Mouse (Mus musculus): ENCODE results near the gene Gosr2. TPM values are rescaled to one million over a fixed set of nuclear protein-coding genes. Genes with fewer than 3 reads are reported as not detected.

Gosr2 gene
- total RNA-seq, 4 experiments from 2014 or later: 29.3 to 37.1 (median 34.4) TPM

DNA sequence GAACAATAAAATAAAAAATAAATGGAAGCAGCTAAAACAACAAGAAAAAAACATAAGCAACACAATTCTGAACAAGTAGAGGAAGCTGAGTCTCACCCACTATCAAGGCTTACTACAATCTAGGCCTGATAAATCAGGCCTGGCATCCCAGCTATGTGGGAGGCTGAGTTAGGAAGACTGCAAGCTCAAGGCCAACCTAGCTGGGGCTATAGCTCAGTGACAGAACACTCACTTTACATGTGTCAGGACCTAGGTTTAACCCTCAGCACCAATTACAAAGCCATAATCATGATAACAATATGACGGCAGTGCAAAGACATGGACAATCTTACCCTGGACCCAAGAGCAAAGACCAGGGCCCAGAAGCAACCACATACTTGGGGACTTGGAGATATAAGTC lies 6.7 kb downstream of the Gosr2 start:
- DNase-seq (ENCODE audit: low spot score): no peak

DNA sequence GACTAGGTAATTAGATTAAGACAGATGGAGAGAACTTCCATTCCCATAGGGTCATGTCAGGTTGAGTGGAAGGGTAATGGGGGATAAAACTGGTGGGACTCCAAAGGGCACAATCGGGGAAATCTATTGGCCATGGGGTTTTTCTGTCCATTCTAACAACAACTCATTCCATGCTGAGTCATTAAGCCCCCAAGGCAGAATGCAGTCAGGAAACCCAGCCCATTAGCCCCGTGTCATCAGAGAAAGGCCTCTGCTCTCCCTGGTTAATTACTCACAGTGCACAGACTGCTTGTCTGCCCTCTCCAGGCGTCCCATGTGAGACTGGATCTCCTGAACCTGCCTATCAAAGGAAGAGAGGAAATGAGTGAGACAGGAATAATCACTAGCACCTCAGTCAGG lies 8.7 kb downstream of the Gosr2 start:
- DNase-seq (ENCODE audit: low spot score): no peak

DNA sequence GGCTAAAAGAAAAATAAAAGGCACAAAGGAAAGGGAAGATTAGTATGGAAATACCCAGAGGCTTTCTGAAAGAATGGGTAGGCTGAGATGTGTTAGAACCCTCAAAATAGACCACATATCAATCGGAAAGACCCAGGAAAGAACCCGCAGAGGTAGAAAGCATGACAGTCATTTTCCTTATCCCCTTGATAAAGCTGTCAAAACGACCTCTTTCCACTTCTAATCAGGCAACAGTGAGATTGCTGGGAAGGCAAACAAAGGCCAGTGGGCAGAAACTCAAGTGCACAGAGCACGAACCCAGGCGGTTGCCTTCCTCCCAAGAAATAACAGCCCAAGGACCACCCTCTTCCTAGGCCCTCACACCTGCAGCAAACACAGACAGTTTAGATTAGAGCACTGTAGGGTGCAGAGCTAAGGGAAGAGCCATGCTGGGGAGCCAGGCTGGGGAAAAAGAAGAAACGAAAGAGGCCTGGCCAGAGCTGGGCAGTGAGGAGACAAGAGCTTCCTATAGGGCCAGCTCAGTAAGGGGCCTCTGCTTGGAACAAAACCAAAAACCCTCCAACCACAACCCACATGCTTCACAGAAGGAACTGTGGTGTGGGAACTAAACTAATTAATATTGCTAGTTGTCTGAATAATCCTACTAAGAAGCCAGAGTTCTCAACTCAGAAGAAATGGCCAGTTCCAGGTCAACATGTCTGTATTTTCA lies 9.3 kb downstream of the Gosr2 start:
- DNase-seq (ENCODE audit: low spot score): no peak

DNA sequence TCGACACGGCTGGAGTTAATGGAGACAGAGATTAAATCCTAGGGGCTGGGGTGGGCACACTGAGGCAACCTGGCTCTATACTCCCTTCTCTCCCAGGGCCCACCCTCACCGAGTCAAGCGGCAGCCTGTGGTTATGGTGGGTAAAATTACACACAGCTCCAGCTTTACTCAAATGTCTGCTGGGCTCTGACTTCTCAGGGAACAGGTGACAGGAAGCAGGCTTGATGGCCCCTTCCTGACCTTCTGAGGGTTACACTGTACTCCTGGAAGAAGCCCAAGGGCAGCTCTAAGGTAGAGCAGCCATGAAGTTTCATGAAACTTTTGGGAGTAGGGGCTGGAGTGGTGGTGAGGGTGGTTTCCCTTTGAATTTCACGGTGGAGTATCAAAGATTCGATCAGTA lies 11.0 kb downstream of the Gosr2 start:
- no peak for DNase-seq (ENCODE audit: low spot score)

DNA sequence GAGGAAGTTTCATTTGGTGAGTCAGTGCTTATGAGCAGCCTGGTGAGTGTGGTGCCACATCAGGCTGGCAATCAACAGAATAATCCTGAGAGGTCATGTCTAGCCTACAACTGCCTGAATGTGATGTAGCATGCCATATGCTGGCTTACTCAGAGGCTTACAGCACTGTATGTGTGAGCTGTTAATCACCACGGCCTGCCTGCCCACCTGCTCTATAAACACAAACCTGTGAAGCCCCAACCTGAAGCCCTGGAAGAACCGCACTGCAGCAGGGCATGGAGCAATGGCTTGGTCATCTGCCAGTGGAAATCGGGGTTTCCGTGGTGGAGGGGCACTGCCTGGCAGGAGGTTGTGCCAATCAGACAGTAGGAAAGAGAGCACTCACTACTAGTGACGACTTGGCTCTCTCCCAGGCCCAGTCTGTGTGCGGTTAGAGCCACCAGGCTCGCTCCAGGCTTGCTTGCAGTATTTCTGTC lies 12.4 kb downstream of the Gosr2 start:
- no peak for DNase-seq (ENCODE audit: low spot score)

DNA sequence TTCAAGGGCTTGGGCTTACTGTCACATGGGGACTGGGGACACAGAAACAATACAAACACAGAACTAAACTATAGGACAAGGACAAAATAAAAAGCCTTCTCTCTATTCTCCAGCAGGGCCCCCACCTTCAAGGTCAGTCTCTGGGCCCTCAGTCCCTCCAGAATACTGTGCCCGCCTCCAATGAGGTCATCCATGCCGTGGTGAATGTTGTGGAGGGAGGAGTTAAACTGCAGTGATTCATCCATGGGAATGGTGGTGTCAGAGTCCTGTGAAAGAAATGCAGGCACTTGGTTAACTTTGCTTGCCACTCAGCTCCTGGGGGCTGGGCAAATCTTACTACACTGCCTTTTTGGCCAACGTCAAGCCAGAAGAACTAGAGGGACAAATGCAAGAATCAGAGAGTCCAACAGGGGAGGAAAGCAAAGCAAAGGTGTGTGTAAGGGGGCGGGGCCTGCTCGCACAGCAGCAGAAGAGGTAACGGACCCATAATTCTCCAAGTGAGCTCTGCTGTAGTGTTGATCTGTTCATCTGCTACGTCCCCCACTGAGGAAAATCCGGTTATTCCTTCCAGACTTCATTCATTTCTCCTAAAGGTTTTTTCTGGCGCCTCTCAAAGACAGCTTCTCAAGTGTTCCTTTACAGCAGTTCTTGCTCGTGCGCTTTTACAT lies 13.9 kb downstream of the Gosr2 start:
- no peak for DNase-seq (ENCODE audit: low spot score)

DNA sequence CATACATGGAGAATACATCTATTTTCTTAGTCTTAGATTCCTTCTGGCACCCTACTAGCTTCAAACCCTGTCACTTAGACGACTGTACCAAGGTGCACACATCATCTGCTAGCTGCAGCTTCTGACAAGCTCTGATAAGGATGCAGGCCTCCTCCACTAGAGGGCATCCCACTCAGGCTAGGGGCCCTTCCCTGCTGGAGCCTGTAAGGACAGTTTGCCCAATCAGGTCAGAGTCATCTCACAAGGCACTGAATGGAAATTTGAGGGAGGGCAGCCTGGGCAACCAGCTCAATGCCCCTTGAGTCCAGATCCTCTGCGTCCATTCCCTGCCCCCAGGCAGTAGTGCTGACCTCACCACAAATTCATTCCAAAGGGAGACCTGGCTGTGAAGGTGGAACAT lies 20.7 kb downstream of the Gosr2 start:
- DNase-seq (ENCODE audit: low spot score): peak; percentile 31

DNA sequence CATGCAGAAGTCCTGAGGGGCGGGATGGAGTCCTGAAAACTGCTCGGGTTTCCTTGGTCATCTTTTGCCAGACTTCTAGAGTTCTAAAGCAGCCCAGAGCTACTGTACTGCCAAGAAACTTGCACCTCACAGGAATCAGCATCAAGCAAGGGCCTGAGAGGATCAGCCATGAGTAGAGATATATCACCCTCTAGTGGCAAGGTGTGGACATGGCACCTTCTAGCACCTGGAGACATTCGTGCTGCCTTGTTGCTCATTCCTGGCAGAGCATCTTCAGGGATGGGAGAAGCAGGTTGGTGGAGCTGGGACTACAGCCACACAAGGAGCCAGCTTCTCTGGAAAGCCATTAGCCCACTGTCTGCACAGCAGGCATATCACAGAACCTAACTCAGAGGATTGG lies 22.1 kb downstream of the Gosr2 start:
- peak; percentile 47 for DNase-seq (ENCODE audit: low spot score)

DNA sequence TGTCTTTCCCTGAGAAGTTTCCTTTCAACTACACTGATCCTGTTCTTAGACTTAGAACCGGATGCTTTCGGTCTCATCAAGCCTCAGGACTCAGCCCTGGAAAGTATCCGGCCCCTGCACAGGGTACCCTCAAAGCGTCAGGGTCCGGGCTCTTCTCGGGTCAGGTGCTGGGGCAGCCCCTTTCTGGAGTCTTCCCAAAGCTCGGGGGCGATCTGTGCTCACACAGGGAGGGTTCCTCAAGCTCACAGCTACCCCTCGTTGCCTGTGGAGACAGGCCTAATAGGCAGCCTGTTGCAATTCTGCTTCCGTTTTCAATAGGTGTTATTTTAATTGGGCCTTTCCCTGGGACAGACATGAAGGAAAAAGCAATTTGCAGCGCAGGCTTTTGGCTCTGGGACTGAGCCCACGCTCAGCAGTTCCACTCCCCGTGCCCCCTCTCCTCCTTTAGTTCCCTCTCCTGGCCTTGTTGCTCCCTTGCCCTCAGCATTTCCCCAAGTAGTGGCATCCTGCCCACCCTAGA lies 30.7 kb downstream of the Gosr2 start:
- no peak for DNase-seq (ENCODE audit: low spot score)

DNA sequence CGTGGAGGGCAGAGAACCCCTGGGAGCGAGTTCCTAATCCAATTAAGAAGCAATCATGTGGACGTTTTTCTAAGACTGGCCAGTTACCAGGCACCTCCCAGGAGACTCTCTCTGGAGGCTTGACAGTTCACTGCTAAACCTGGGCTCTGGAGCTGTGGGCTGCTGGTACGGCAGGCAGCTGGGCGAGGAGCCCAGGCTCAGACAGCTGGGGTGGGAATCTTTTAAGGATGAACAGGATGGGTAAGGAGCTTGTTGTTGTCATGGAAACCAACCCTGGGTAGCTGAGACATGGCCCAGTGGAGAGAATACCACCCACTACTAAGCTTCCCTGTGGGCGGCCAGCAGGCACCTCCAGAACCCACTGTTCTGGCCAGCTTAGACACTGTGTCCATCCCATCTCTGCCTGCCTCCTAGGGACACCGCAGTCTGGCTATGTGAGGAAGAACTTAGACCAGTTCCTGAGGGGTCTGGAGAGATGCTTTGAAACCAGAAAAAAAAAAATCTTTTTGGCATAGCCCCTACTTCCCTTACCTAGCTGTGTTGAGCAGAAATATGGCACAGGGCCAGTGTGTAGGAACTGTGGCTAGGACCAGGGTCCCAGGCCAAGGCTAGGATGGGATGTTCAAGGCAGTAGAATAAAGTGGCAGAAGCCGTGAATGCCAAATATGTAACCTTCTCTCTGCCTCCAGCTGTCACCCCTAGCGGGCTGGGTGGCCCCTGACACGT lies 31.4 kb downstream of the Gosr2 start:
- no peak for DNase-seq (ENCODE audit: low spot score)

DNA sequence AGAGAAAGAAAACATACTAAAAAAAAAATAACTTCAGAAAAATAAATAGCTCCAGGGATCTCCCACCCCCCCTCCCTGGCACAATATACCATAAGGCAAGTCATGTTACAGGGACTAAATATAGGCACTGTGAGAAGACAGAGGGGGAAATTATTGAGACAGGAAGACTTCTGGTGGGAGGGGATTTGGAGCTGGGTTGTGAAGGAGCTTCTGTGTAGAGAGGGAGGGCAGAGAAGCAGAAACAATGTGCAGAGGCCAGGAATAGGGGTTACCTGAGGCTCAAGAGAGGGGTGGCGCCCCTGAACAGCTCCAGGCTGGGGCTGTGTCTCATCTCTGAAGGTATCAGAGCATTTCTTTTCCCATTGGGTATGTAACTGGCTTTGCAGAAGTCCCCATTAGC lies 32.0 kb downstream of the Gosr2 start:
- DNase-seq (ENCODE audit: low spot score): no peak

DNA sequence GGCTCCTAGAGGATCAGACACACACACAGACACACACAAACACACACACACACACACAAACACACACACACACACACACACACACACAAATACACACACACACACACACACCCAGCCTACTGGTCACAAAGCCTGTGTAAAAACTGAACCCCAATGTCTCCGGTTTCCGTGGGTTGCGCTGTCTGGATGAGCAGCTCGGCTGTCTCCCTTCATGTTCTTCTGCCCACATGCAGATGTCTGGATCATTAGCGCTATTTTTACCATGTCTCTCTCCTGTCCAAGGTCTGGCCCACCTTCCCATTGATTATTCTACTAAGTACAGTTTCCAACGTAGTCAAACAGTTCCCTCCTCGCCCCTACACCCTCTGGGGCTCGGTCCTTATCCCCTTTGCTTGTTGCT lies 34.6 kb downstream of the Gosr2 start:
- no peak for DNase-seq (ENCODE audit: low spot score)

DNA sequence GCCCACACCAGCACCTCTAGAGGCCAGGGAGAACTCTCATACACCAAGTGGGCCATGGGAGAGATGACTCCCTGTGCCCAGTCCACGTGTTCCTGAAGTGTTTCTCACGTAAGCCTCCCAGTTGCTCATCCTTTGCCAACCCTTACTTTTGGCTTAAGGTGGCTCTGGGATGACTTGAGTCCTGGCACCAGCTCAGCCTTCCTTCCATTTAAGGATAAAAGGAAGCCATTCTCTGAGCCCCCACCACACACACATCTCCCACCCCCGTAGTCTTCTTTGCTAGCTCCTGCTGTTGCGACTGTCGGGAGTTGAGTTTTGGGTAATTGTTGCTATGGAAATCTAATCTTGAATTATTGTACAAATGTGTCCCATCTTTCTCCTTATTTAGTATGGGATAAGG lies 35.2 kb downstream of the Gosr2 start:
- no peak for DNase-seq (ENCODE audit: low spot score)

DNA sequence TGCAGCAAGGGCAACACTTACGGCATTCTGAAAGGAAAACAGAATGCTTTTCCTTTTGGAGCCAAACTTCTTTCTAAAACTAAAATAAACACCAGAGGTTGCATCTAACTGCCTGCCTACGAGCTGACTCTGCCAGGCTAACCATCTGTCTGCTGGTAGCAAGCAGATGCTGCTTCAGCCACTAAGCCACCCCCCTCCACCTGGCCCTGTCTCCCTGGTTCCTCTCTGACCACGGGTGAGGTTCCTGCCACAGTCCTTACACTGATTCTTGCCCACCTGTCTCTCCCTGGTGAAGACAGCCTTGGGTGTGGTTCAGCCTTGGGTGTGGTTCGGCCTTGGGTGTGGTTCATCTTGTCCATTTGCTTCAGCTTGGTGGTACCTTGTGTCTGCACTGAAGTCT lies 35.8 kb downstream of the Gosr2 start:
- no peak for DNase-seq (ENCODE audit: low spot score)

DNA sequence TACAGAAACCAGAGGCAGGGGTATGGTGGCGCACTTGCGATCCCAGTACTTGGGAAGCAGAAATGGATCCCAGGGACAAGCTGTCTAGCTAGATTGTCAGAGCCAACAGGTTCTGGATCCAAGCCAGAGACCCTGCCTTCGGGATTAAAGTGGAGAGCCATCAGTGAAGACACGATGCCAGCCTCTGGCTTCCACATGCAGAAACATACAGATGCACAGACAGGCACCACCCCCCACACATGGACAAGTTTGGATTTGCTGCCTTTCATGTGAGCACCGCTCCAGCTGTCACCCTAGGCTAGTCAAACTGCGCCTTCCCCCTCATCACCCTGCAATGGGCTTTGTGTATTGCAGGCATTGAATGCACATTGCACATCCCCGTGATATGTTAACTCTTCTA lies 39.5 kb downstream of the Gosr2 start:
- no peak for DNase-seq (ENCODE audit: low spot score)

DNA sequence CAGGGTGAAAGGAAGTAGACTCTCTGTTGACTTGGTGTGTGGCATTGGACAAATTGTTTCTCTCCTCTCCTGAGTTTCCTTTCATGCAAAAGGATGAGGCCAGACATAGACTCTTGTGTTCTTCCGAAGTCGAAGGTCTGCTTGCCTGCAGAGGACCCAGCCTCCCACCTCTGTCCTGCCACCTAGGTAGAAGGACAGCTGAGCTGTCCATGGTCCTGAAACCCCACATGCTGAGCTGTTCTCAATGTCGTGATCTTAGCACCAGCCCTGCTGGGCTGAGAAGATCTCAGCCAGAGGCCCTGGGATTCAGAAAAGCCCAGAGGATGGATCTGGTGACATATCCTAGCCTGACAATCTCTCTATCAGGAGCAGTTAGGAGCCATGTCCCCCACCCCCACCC lies 41.2 kb downstream of the Gosr2 start:
- DNase-seq (ENCODE audit: low spot score): no peak

DNA sequence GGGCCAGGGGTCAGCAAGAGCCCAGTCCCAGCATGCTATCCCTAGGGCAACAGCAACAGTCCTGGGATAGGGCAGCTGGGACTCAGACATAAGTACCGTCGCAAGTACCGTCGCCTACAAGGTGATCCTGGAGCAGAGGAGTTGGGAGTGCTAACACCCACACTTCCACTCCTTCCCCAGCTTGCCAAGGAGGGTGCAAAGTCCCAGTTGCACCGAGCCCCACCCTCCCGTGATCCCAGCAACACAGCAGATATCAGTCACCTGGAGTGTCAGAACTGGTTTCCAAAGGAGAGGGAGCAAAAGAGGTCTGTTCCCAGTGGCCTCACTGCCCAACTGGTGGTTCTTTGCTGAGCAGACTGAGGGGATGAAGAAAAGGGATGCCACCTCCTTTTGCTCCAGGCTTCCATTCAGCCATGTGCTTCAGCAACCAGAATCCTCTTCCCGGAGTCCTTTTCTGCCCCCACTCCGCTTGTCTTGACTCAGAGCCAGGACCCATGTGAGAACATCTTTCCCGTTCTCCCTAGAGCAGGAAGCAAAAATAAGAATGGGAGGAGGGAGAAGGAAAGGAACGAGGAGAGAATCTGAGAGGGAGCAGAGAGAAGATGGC lies 44.2 kb downstream of the Gosr2 start:
- no peak for DNase-seq (ENCODE audit: low spot score)

DNA sequence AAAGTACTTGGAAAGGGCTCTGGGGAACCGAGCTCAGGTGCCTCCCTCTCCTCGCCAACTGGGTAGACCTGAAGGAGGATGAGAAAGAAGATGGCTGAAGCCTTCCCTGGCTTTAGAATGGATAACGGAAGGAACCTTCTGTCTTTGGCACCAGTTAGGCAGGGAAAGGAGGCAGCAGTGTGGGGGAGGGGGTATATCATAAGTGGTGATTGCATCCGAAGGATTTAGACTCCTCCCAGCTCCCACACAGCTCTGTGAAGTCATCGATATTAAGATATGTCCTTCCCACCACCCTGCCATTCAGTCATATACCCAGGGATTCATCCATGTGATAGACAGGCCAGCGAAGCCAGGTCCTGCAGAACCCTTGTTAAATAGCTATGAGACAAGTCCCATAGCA lies 46.3 kb downstream of the Gosr2 start:
- DNase-seq (ENCODE audit: low spot score): no peak

DNA sequence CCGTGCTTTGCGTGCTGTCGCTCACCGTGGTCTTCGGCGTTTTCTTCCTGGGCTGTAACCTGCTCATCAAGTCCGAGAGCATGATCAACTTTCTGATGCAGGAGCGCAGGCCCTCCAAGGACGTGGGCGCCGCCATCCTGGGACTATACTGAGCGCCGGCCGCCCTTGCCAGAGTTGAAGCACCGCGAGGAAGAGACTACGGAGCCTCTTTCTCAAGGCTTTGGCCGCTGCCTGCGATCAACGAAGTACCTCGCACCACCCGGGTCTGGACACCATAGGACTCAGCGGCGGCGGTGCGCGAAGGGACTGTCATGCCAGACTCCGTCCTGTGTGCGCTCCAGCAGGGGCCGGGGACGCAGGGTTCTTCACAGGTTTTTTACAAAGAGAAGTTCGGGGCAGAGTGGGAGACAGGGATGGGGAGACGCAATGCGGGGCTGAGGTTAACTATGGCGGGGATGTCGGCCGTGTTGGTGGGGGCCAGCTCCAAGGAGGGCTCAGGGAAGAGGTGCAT lies 47.7 kb downstream of the Gosr2 start:
- DNase-seq (ENCODE audit: low spot score): no peak

DNA sequence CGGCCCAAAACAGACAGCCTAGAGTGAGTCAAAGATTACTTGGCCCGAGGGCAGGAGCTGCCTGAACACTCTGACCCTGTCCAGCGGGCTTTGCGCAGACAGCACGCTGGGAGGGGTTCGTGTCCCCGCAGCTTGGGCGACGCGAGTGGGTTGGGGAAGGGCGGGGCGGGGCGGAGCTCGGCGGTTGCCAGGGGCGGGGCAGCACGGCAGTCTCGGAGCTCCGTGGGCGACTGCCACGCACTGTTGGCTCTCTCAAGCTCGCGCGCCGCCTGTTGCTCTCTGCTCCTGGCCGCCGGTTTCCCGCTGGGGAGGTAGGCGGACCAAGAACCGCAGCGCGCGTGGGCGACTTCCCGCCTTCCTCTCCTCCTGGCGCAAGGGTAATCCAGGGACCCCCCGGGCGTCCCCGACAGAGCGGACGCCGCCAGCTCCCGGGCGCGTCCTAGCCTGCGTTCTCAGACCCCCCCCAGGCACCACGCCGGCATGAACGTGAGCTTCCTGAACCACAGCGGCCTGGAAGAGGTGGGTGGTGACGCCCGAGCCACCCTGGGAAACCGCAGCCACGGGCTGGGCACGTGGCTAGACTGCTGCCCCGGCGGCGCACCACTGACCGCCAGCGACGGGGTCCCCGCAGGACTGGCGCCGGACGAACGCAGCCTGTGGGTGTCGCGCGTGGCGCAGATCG lies 48.3 kb downstream of the Gosr2 start, which contains the start of gene Rprml:
Gene Rprml, plus strand, starts transcription at position 270 of the 682 bp plus-strand sequence.
- no peak for DNase-seq (ENCODE audit: low spot score)

DNA sequence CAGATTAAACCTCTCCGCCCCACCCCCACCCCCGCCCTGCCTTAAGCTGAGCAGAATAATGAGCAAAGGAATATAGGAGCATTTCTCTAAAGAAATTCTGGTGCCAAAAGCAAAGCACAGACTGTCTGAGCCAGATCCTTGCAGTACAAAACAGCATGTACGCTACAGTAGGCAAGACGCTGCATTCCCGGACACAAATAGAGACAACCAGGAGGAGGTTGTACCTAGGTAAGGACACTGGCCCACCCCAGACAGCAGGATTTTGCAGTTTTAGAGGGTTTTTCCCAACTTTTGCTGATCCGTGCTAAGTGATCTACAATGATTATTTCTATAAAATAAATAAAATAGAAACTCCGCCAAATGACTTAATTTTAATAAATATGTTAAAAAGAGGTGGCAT lies 49.0 kb downstream of the Gosr2 start:
- no peak for DNase-seq (ENCODE audit: low spot score)

All from heart, adult 8-10 months (tissue).